Mouse (Mus musculus) stomach, postnatal 0 days (tissue): ENCODE results near the gene Xpa. TPM values are rescaled to one million over a fixed set of nuclear protein-coding genes. Genes with fewer than 3 reads are reported as not detected.

ENCODE experiments used
- ATAC-seq: fragments of 200-750 bp; cut with Nextera tagmentation; 2 replicates; pipeline ENCODE4 v1.8.0; 2017; ENCODE audit not compliant: low FRiP score, low TSS enrichment
- DNase-seq: peaks from one replicate; pipeline ENCODE4 v3.0.0-alpha.2; 2016; ENCODE audit warnings: low spot score
- H3K27ac ChIP-seq: fragments of 300-500 bp; sonication (generic); replicated peaks from 2 replicates; pipeline ENCODE4 v1.5.1; 2014; ENCODE audit warnings: mild to moderate bottlenecking, control low read depth
- H3K27me3 ChIP-seq: fragments of 300-500 bp; sonication (generic); 2 replicates; pipeline ENCODE4 v1.6.1; 2014; ENCODE audit warnings: low read length; ENCODE audit not compliant: control insufficient read depth, insufficient read depth
- H3K36me3 ChIP-seq: fragments of 300-500 bp; sonication (generic); 2 replicates; pipeline ENCODE4 v1.6.1; 2014; ENCODE audit warnings: low read length, mixed read lengths; ENCODE audit not compliant: control insufficient read depth, insufficient read depth
- H3K4me1 ChIP-seq: fragments of 300-500 bp; sonication (generic); replicated peaks from 2 replicates; pipeline ENCODE4 v1.6.1; 2014; ENCODE audit warnings: antibody characterized with exemption; ENCODE audit not compliant: control insufficient read depth, insufficient read depth
- H3K4me2 ChIP-seq: fragments of 300-500 bp; sonication (generic); replicated peaks from 2 replicates; pipeline ENCODE4 v1.6.1; 2014; ENCODE audit warnings: low read depth, mild to moderate bottlenecking, control low read depth, moderate library complexity
- H3K4me3 ChIP-seq: fragments of 300-500 bp; sonication (generic); 2 replicates; pipeline ENCODE4 v1.5.1; 2014; ENCODE audit warnings: low read depth, low read length, control low read depth
- H3K9ac ChIP-seq: fragments of 300-500 bp; sonication (generic); 2 replicates; pipeline ENCODE4 v1.6.1; 2014; ENCODE audit warnings: mild to moderate bottlenecking, low read length, control low read depth, mixed read lengths
- H3K9me3 ChIP-seq: fragments of 300-500 bp; sonication (generic); 2 replicates; pipeline ENCODE4 v1.6.1; 2016; ENCODE audit warnings: low read length; ENCODE audit not compliant: control insufficient read depth
- CTCF ChIP-seq: IDR thresholded peaks from 2 replicates; pipeline ENCODE4 v1.5.1; 2016; ENCODE audit warnings: antibody characterized with exemption, low read depth, mild to moderate bottlenecking, moderate library complexity
- EP300 ChIP-seq: optimal IDR thresholded peaks from 2 replicates; pipeline ENCODE3; 2016; ENCODE audit warnings: antibody characterized with exemption
- WGBS: fragments of 180-500 bp; shearing (Covaris S2); extraction: QIAGEN DNeasy Blood & Tissue Kit; methylation state at CpG from one replicate; pipeline ENCODE4 v1.1.7; 2014; 5-methylcytosine and 5-hydroxymethylcytosine counted together
- polyA plus RNA-seq: library from polyadenylated mRNA; unstranded; fragments of >200 nt; fragmentation: Nextera tagmentation; extraction: Ambion mirVana; gene quantifications from 2 replicates; pipeline ENCODE4 v1.2.1, GENCODE M21; 2015

Xpa gene
- polyA plus RNA-seq, result 24.5 and 25.2 TPM in 2 replicates

DNA sequence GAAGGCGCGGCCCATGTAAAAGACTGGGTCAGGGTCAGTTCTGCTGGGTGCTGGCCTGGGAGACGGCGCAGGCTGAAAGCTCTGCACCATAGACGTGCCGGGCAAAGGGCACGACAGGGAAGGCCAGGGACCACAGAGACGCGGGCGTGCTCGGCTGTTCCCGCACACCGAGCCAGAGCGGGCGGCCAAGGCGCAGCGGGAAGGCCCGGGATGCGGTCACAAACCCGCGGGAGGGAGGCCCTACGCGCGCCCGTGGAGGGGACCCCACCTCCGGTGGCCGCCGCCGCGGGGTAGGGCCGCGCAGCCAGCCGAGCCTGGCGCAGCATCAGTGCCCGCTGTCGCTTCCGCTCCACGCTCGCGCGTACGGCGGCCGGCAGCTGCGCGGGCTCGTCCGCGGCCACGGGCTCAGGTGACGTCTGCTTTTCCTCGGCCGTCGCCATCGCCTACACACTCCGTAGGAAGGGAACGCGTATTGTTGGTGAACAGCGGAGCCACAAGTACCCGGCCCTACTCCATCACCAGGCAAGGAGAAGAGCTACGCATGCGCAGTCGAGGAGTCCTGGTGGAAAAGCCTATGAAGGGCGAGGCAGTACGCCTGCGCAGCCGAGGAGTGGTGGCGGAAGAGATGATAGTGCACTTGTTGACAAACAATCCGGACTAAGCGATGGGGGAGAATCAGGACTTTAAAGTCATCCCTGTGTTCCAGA lies at the start of gene Xpa:
Gene Xpa (minus strand): TSS at position 531 of the 707 bp plus-strand sequence.
- peak; percentile 92 for ATAC-seq
- Histone ChIP-seq H3K9ac (peak within 1 kb of the TSS; percentile 85), H3K27me3 (no peaks in the 10 kb centered on the region), H3K4me3 (peak within 1 kb of the TSS; percentile 85), H3K27ac (peak within 1 kb of the TSS; percentile 86), H3K4me2 (peak within 1 kb of the TSS; percentile 86), H3K36me3 (peaks cover 2% of the 10 kb centered on the region; the same call in 1 of the 2 replicates), H3K4me1 (no peaks in the 10 kb centered on the region), H3K9me3 (no peaks in the 10 kb centered on the region)
- no peak for TF ChIP-seq CTCF
- no peak for TF ChIP-seq EP300
- under 1% methylated on average over 53 of the region's 70 CpGs for WGBS
- peak; percentile 92 for DNase-seq

- Histone ChIP-seq H3K9ac (no peak overlapping the region), H3K4me3 (no peak overlapping the region), H3K4me2 (no peak overlapping the region), H3K27ac (no peak overlapping the region), H3K9me3 (no peaks in the 10 kb centered on the region), H3K27me3 (no peaks in the 10 kb centered on the region), H3K36me3 (no peaks in the 10 kb centered on the region), H3K4me1 (no peaks in the 10 kb centered on the region)
- no peak for TF ChIP-seq EP300
- no peak for TF ChIP-seq CTCF
- WGBS, result 86% methylated on average over 3 of the region's 3 CpGs
- ATAC-seq (no peak), DNase-seq (no peak)
Measured at GRCm38 (mm10) chr4:46235871-46236270, 39.8 kb upstream of the Xpa start.

- WGBS, result 85% methylated on average over 5 of the region's 5 CpGs
- Histone ChIP-seq H3K27me3 (no peaks in the 10 kb centered on the region), H3K4me3 (no peak overlapping the region), H3K36me3 (no peaks in the 10 kb centered on the region), H3K9ac (no peak overlapping the region), H3K27ac (no peak overlapping the region), H3K9me3 (no peaks in the 10 kb centered on the region), H3K4me1 (no peaks in the 10 kb centered on the region), H3K4me2 (no peak overlapping the region)
- ATAC-seq (no peak), DNase-seq (no peak)
- TF ChIP-seq EP300, result no peak
- TF ChIP-seq CTCF, result no peak
Measured at GRCm38 (mm10) chr4:46234739-46235138, 38.6 kb upstream of the Xpa start.

- no peak overlapping the region for H3K27ac ChIP-seq
- ATAC-seq (peak; percentile 69), DNase-seq (peak; percentile 21)
- no peak for TF ChIP-seq EP300
- no peak for TF ChIP-seq CTCF
- WGBS, result 41% methylated on average over 19 of the region's 19 CpGs
- H3K36me3 ChIP-seq, result no peaks in the 10 kb centered on the region
- H3K4me2 ChIP-seq, result no peak overlapping the region
- H3K9me3 ChIP-seq, result no peaks in the 10 kb centered on the region
- H3K4me3 ChIP-seq, result no peak overlapping the region
- no peaks in the 10 kb centered on the region for H3K27me3 ChIP-seq
- H3K4me1 ChIP-seq, result no peaks in the 10 kb centered on the region
- no peak overlapping the region for H3K9ac ChIP-seq
Measured at GRCm38 (mm10) chr4:46226972-46227535, 30.9 kb upstream of the Xpa start.

DNA sequence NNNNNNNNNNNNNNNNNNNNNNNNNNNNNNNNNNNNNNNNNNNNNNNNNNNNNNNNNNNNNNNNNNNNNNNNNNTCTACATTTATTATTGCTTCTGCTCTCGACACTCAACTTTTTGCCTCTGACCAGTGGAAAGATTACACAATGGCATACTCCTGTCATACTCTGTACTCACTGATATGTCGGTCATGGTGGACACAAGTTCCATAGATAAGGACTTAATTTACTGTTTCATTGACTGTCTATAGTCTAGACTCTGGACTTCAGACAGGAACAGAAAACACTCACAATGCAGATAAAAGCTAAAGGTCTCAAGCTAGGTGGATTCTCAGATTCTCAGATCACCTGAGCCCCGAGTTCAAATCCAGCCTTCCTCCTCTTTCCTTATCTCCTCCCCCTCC lies 25.0 kb upstream of the Xpa start:
- Histone ChIP-seq H3K27ac (no peak overlapping the region), H3K9ac (no peak overlapping the region), H3K4me2 (no peak overlapping the region), H3K4me3 (no peak overlapping the region), H3K27me3 (no peaks in the 10 kb centered on the region), H3K36me3 (no peaks in the 10 kb centered on the region), H3K4me1 (no peaks in the 10 kb centered on the region), H3K9me3 (no peaks in the 10 kb centered on the region)
- no peak for ATAC-seq
- no peak for TF ChIP-seq EP300
- no peak for TF ChIP-seq CTCF
- WGBS, result 87% methylated on average over 3 of the region's 3 CpGs
- no peak for DNase-seq
